Mouse (Mus musculus): ENCODE data around the gene Gtf3c5.

Gtf3c5 gene

DNA sequence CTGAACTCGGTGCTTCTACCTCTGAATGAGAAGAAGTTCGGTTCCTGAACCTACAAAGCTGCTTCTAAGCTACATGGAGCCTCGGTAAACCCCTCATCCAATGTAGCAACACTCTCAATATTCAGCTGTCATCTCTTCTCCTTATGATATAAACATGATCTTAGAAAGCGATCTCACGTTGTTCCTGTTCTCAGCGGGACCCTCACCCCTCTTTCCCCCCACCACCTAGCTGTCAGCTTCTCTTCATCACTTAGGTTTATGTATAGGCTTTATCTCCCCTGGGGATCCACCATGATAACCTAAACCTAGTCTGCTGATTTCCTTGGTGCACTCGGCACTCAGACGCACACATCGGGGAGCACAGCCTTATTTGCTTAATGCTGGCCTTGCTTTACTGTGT lies at the start of gene Gtf3c5:
Gene Gtf3c5, minus strand, starts transcription at position 101 of the 400 bp plus-strand sequence.
- no peak for DNase-seq (ENCODE audit: low spot score)

DNA sequence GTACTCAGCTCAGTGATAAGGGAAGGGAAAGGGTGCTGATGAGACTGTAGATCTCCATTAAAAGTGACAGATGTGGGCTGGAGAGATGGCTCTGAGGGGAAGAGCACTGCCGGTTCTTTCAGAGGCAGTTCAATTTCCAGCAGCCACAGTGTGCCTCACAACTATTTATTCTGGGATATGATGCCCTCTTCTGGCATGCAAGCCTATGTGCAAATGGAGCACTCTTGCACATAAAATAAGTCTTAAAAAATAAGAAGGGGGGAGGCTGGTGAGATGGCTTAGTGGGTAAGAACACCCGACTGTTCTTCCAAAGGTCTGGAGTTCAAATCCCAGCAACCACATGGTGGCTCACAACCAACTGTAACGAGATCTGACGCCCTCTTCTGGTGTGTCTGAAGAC lies 49.6 kb upstream of the Gtf3c5 start:
- no peak for DNase-seq (ENCODE audit: low spot score)

GRCm38 (mm10) chr2:28632626-28633025 lies 49.1 kb upstream of the Gtf3c5 start:
- no peak for DNase-seq (ENCODE audit: low spot score)

- no peak for DNase-seq (ENCODE audit: low spot score)
Measured at GRCm38 (mm10) chr2:28629911-28630381, 46.4 kb upstream of the Gtf3c5 start.

- no peak for DNase-seq (ENCODE audit: low spot score)
Measured at GRCm38 (mm10) chr2:28628053-28628452, 44.5 kb upstream of the Gtf3c5 start.

GRCm38 (mm10) chr2:28626038-28626437 lies 42.5 kb upstream of the Gtf3c5 start:
- DNase-seq (ENCODE audit: low spot score): no peak

DNA sequence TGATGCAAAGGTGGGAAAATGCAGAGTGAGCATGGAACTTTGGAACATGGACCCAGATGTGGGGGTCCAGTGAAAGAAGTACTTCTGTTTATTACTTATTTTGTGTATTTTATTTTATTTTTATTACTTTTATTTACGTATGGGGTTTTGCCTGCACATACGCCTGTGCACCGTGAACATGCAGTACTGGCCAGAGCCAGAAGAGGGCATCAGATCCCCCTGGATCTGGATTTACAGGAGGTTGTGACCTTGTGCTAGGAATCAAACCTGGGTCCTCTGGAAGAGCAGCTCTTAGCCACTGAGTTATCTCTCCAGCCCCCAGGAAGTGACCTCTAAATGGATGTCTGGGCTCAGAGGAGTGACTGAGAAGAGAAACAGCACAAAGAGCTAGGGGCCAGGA lies 41.3 kb upstream of the Gtf3c5 start:
- DNase-seq (ENCODE audit: low spot score): no peak

GRCm38 (mm10) chr2:28622521-28623124 lies 39.1 kb upstream of the Gtf3c5 start:
- DNase-seq (ENCODE audit: low spot score): no peak

DNA sequence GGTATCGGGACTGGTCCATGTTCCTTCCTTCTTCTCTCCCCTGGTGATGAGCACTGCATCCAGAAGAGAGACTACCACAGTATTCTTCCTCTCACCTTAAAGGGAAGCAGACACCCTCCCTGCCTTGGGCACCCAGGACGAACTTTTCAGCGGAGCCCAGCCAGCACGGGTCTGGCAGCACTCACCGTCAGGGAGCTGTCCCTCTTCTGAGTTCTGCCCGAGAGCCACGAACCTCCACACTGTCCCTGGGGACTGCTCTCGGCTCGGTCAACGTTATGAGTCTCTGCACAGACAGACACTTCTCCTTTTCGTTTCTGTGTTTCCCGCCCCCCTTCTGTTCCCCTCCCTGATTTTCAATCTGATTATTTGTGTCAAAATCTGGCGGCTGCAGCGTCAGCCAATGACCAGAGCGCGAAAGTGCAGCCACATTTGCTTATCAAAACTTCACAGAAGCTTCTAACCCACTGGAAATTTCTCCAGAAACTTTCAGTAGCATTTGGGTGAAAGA lies 38.2 kb upstream of the Gtf3c5 start, which contains the start of gene Gfi1b:
Gene Gfi1b, minus strand, starts transcription at position 319 of the 508 bp plus-strand sequence.
- DNase-seq (ENCODE audit: low spot score): no peak

DNA sequence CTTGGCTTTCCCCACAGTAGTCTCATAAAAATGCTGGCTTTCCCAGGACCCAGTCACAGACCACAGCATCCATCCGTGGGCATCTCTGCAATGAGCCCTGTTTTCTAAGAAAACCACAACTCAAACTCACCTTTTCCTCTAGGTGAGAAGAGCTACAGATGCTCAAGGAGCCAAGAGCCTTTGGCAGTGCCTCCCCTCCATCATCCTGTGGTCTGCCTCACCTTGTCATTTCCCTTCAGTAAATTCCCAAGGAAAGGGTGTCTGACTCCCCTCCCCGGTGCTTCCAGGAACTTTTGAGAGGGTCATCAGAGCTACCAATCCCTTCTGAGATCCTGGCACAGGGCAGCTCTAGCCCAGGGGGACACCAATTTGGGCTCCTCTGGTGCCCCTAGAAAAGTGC lies 37.6 kb upstream of the Gtf3c5 start:
- no peak for DNase-seq (ENCODE audit: low spot score)

GRCm38 (mm10) chr2:28620522-28620921 lies 37.0 kb upstream of the Gtf3c5 start:
- DNase-seq (ENCODE audit: low spot score): no peak

DNA sequence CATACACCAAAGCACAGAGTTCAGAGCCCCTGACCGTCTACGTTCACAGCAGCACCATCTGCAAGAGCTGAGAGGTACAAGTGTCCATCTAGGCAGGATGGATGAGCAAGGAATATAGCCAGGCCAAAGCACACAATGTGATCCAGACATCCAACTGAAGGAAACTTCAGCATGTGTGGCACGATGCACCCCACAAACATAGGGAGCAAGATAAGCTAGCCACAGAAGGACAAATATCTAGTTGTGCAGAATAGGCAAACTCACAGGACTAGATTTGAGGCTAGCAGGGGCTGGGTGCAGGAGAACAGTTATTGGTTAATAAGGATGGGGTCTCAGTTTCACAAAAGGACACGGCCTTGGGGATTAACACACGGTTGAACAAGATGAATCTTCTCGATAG lies 35.8 kb upstream of the Gtf3c5 start:
- no peak for DNase-seq (ENCODE audit: low spot score)

- DNase-seq (ENCODE audit: low spot score): no peak
Measured at GRCm38 (mm10) chr2:28618777-28619336, 35.3 kb upstream of the Gtf3c5 start.

- no peak for DNase-seq (ENCODE audit: low spot score)
Measured at GRCm38 (mm10) chr2:28617498-28618486, 34.2 kb upstream of the Gtf3c5 start.

GRCm38 (mm10) chr2:28616874-28617273 lies 33.3 kb upstream of the Gtf3c5 start:
- DNase-seq (ENCODE audit: low spot score): no peak

DNA sequence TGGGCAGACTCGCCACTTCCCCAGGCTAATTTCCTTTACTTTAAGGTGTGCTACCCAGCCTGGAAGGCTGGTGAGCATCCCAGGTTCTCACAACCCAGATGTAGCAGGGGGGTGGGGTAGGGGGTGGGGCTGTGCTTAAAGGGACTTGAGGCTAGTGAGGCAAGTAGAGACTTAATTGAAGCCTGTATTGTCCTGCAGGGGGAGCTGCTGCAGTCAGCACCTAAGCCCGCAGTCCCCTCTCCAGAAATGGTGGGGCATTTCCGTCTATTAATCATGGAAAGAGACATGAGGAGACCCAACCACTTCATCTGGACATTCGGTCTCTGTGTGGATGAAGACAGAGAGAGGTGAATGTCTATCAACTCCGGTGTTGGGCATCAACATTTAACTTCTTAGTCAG lies 32.8 kb upstream of the Gtf3c5 start:
- DNase-seq (ENCODE audit: low spot score): no peak

DNA sequence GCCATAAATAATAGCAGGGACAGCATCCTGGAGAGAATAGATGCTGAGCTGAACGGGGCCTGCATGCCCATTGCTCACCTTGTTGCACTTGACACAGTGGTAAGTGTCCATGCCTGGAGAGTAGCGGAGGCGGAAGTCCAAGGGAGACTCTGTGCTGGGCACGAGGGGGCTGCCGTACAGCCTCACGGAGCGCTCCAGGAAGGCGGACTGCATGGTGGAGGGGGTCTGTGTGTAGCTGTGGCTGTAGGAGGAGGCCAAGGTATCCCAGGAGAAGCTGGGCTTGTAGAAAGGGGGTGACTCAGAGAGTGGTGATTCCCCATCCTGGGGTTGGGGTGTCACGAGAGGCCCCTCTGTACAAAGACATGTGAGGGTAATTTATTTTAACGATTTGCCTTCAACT lies 30.0 kb upstream of the Gtf3c5 start:
- no peak for DNase-seq (ENCODE audit: low spot score)

- no peak for DNase-seq (ENCODE audit: low spot score)
Measured at GRCm38 (mm10) chr2:28612436-28613063, 29.0 kb upstream of the Gtf3c5 start.

GRCm38 (mm10) chr2:28611407-28611787 lies 27.8 kb upstream of the Gtf3c5 start:
- DNase-seq (ENCODE audit: low spot score): no peak

DNA sequence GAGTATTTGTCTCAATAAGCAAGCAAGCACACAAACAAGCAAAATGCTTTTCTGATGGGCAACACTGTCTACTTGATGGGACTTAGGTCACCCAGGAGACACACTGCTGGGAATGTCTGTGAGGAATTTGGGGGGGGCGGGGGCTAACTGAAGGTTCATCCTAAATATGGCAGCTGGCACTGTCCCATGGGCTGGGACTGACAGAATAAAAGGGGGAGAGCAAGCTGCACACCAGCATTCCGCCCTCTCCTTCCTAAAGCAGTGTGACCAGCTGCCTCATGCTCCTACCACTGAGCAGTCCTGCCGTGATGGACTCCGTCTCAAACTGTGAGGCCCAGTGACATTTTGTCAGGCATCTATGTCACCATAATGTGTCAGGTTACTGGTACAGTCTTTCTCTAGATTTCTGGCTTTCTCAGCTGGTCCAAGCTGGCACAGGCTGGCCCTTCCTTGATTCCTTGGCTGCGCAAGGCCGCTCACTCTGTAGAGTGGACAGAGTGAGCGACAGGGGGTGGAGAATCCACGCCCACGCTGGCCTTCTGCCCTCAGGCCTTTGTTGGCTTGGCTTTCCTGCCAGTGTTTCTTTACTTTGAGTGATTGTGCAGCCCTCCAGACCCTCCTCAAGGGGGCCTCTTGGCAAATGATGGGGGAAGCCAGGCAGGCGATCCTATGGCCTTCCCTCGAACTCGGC lies 27.3 kb upstream of the Gtf3c5 start:
- DNase-seq (ENCODE audit: low spot score): no peak

- DNase-seq (ENCODE audit: low spot score): no peak
Measured at GRCm38 (mm10) chr2:28609851-28610250, 26.3 kb upstream of the Gtf3c5 start.

All from layer of hippocampus, adult 9-10 months (tissue).